ENCODE assay signal across 9 mouse cellular contexts in the genomic region with DNA sequence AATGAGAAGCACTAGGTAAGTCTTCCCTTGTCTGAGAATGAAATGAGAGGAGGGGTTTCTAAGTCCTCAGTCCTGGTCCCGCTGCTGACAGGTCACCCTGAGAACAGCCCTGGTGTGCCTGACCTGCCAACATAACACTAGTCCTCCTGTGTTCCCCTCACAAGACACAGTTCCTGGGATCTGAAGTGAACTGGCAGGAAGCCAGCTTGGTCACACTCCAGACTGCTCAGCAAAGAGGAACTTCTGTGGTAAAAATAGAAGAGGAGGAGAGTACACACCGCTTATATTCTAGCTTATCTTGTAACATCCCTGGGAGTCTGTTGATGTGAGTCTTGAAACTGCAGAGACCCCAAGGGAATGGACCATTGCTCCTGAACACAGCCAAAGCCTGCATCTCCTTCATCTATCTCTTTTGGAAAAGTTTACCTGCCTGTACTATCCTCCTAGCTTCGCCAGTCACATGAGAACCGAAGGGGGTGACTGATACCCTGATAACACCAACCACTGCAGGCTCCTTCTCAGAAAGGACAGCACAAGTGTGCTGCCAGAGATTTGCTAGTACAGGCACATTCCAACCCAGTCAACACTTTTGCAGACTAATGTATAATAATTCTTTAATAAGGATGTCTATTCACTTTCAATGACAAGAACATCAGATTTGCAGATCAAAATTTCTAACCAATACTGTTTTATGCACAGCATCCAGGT. TPM values are rescaled to one million over a fixed set of nuclear protein-coding genes. Genes with fewer than 3 reads are reported as not detected.
DNase-seq lines count a peak whose midpoint lies in the region; ATAC-seq lines count a peak whose summit lies in the region.
"Had no signal": no experiment of that assay in that cellular context is flagged by ENCODE, and none has a peak within 500 bp of the region (broad histone marks: within the 10 kb centered on the region; RNA-seq: fewer than 3 reads in every experiment).

No protein-coding gene starts in this region.

- 89% methylated on average over 4 of the region's 4 CpGs for WGBS in midbrain, embryonic 14.5 days
- 91% methylated on average over 4 of the region's 4 CpGs for WGBS in midbrain, embryonic 10.5 days
- 11% methylated on average over 4 of the region's 4 CpGs for WGBS in heart, embryonic 14.5 days

- H3K4me1 ChIP-seq in midbrain, embryonic 14.5 days (ENCODE audit: control insufficient read depth, insufficient read depth, low read length), result no peaks in the 10 kb centered on the region
- H3K4me1 ChIP-seq in midbrain, embryonic 10.5 days, result no peaks in the 10 kb centered on the region
- H3K4me1 ChIP-seq in heart, embryonic 14.5 days (ENCODE audit: control insufficient read depth in 2 of 2, insufficient read depth in 2 of 2, low read length in 2 of 2), result peaks cover 7 to 12% of the 10 kb centered on the region in 2 experiments

- no peak overlapping the region for H3K27ac ChIP-seq in midbrain, embryonic 14.5 days (replicated peaks; ENCODE audit: low read depth, low read length)
- no peak overlapping the region for H3K27ac ChIP-seq in midbrain, embryonic 10.5 days (replicated peaks)
- peak overlapping the region; percentile 81 to 83 for H3K27ac ChIP-seq in heart, embryonic 14.5 days (replicated peaks in 1 of 2; ENCODE audit: control insufficient read depth in 1 of 2, insufficient read depth in 1 of 2, low read depth in 2 of 2, low read length in 2 of 2)
- H3K27ac ChIP-seq: layer of hippocampus, adult 2 months had no signal

- H3K9ac ChIP-seq in midbrain, embryonic 14.5 days (replicated peaks; ENCODE audit: low read length), result no peak overlapping the region
- no peak overlapping the region for H3K9ac ChIP-seq in heart, embryonic 14.5 days (ENCODE audit: low read length)

- no peaks in the 10 kb centered on the region for H3K27me3 ChIP-seq in midbrain, embryonic 14.5 days (ENCODE audit: control insufficient read depth, insufficient read depth, low read length)
- no peaks in the 10 kb centered on the region for H3K27me3 ChIP-seq in midbrain, embryonic 10.5 days (ENCODE audit: low read depth, poor library complexity, severe bottlenecking)
- H3K27me3 ChIP-seq in heart, embryonic 14.5 days (ENCODE audit: control insufficient read depth, insufficient read depth, low read length), result no peaks in the 10 kb centered on the region
- no peaks in the 10 kb centered on the region for H3K27me3 ChIP-seq in splenic B cell, adult 2 months (ENCODE audit: control insufficient read depth, insufficient read depth, low read length, poor library complexity, severe bottlenecking)

- H3K4me2 ChIP-seq in midbrain, embryonic 14.5 days (ENCODE audit: low read length), result no peak overlapping the region
- peak overlapping the region; percentile 53 for H3K4me2 ChIP-seq in heart, embryonic 14.5 days (ENCODE audit: low read length)

- no peak for ATAC-seq in midbrain, embryonic 14.5 days (ENCODE audit: low FRiP score, low TSS enrichment)
- ATAC-seq in common myeloid progenitor, adult 5-6 weeks (replicated peaks; ENCODE audit: low read depth, poor library complexity, severe bottlenecking), result peak; percentile 61
- ATAC-seq in heart, embryonic 14.5 days (ENCODE audit: insufficient number of reproducible peaks, insufficient read depth, low FRiP score, low read depth), result peak; percentile 89

- intact Hi-C loops in left cerebral cortex, postnatal 10 days (cut with DNase I), result no loop called here

- DNase-seq in midbrain, embryonic 14.5 days, result peak; percentile 24
- DNase-seq in midbrain, embryonic 10.5 days (ENCODE audit: low spot score), result no peak
- DNase-seq in left cerebral cortex, postnatal 10 days (ENCODE audit: extremely low spot score in 1 of 2, low spot score in 2 of 2), result peak; percentile 32 to 81
- peak; percentile 8 for DNase-seq in splenic B cell, adult 2 months (ENCODE audit: low read depth, low spot score)
- DNase-seq in thymus, postnatal 10 days (ENCODE audit: low spot score in 2 of 2), result no peak
- DNase-seq in thymus, postnatal 0 days (ENCODE audit: low spot score), result no peak

- H3K9me3 ChIP-seq in midbrain, embryonic 14.5 days (ENCODE audit: control insufficient read depth, low read length), result no peaks in the 10 kb centered on the region
- no peaks in the 10 kb centered on the region for H3K9me3 ChIP-seq in midbrain, embryonic 10.5 days (replicated peaks)
- no peaks in the 10 kb centered on the region for H3K9me3 ChIP-seq in heart, embryonic 14.5 days (ENCODE audit: control insufficient read depth, low read length)

- H3K36me3 ChIP-seq in midbrain, embryonic 14.5 days (ENCODE audit: control insufficient read depth, insufficient read depth, low read length), result no peaks in the 10 kb centered on the region
- no peaks in the 10 kb centered on the region for H3K36me3 ChIP-seq in midbrain, embryonic 10.5 days
- no peaks in the 10 kb centered on the region for H3K36me3 ChIP-seq in heart, embryonic 14.5 days (ENCODE audit: control insufficient read depth, insufficient read depth, low read length)
- no peaks in the 10 kb centered on the region for H3K36me3 ChIP-seq in splenic B cell, adult 2 months (ENCODE audit: control insufficient read depth, insufficient read depth, low read length, poor library complexity, severe bottlenecking)

- H3K4me3 ChIP-seq in midbrain, embryonic 14.5 days (replicated peaks; ENCODE audit: low read depth, low read length), result no peak overlapping the region
- no peak overlapping the region for H3K4me3 ChIP-seq in midbrain, embryonic 10.5 days
- no peak overlapping the region for H3K4me3 ChIP-seq in heart, embryonic 14.5 days (ENCODE audit: control insufficient read depth in 1 of 2, insufficient read depth in 1 of 2, low read depth in 1 of 2, low read length in 2 of 2)
- H3K4me3 ChIP-seq: layer of hippocampus, adult 2 months had no signal

RNA-seq across cellular contexts. Expression of a gene that starts 42.3 kb away (rescaled TPM):
- 4.1 and 4.3 TPM in 2 replicates for polyA plus RNA-seq in midbrain, embryonic 14.5 days (2014; fragmentation: Nextera tagmentation; extraction: Ambion mirVana)
- 10.6 TPM in 2 replicates for polyA plus RNA-seq in midbrain, embryonic 10.5 days (2016; fragmentation: Nextera tagmentation; extraction: Ambion mirVana)
- 0.92 and 3.6 TPM in 2 replicates for total RNA-seq in common myeloid progenitor, adult 5-6 weeks (2017)
- polyA plus RNA-seq in heart, embryonic 14.5 days (2014; fragmentation: Nextera tagmentation; extraction: Ambion mirVana), result 162 and 170 TPM in 2 replicates
- total RNA-seq in left cerebral cortex, postnatal 10 days (2021), result 1 to 10 TPM; 4.7 to 5.1 TPM
- polyA plus RNA-seq in thymus, postnatal 0 days (2015; fragmentation: Nextera tagmentation; extraction: Ambion mirVana), result 102 and 104 TPM in 2 replicates

Comparison
In these comparisons a context has a peak if more than half of its experiments do, and no peak if none do; other contexts are left out.
1. DNase-seq: peak in midbrain, embryonic 14.5 days (single experiment), left cerebral cortex, postnatal 10 days (2 of 2) and splenic B cell, adult 2 months (single experiment); none in midbrain, embryonic 10.5 days (single experiment), thymus, postnatal 10 days (0 of 2) and thymus, postnatal 0 days (single experiment).
2. H3K27ac ChIP-seq: peak in heart, embryonic 14.5 days (2 of 2); none in midbrain, embryonic 14.5 days (single experiment) and midbrain, embryonic 10.5 days (single experiment).